Mouse (Mus musculus) heart, postnatal 10 days (tissue): Measurements from ENCODE around the gene Tenm4. TPM values are rescaled to one million over a fixed set of nuclear protein-coding genes. Genes with fewer than 3 reads are reported as not detected.
"Not testable (repeated sequence)": the region's sequence is repeated elsewhere in the genome, so short reads cannot be mapped to it uniquely, and the experiment has no call there.

ENCODE experiments used
- DNase-seq, 2 experiments: peaks; one replicate each; pipeline ENCODE4 v3.0.0; 2021
- intact Hi-C: fragments of 180-260 bp; cut with DNase I; formaldehyde crosslinking; loops from one replicate; pipeline ENCODE4 v1.15.1; 2025
- total RNA-seq, 2 experiments: library from RNA; stranded (reverse); gene quantifications; 2 replicates each; pipeline ENCODE4 v1.2.3; 2021

Tenm4 gene
- total RNA-seq, 2 experiments from 2014 or later = 4.2 to 5.0 TPM

- intact Hi-C loops = no loop called here
- no peak for DNase-seq
Observed at GRCm38 (mm10) chr7:96609854-96610586, 439.0 kb downstream of the Tenm4 start.

GRCm38 (mm10) chr7:96617371-96617770, 446.3 kb downstream of the Tenm4 start:
- no peak for DNase-seq
- intact Hi-C loops = no loop called here

- no peak for DNase-seq
- intact Hi-C loops = no loop called here
Observed at GRCm38 (mm10) chr7:96619930-96620472, 449.0 kb downstream of the Tenm4 start.

- peak; percentile 30 to 52 for DNase-seq
- intact Hi-C loops = no loop called here
Observed at GRCm38 (mm10) chr7:96626338-96626737, 455.3 kb downstream of the Tenm4 start.

- intact Hi-C loops, DNase-seq: not testable (repeated sequence)
Observed at GRCm38 (mm10) chr7:96630551-96630950, 459.5 kb downstream of the Tenm4 start.

GRCm38 (mm10) chr7:96633008-96633407, 462.0 kb downstream of the Tenm4 start:
- intact Hi-C loops = no loop called here
- DNase-seq = peak; percentile 42 to 45

GRCm38 (mm10) chr7:96635830-96636440, 464.9 kb downstream of the Tenm4 start:
- no peak for DNase-seq
- intact Hi-C loops = no loop called here

- peak; percentile 40 to 52 for DNase-seq
- intact Hi-C loops = no loop called here
Observed at GRCm38 (mm10) chr7:96643461-96644204, 472.6 kb downstream of the Tenm4 start.

- no peak for DNase-seq
- intact Hi-C loops = no loop called here
Observed at GRCm38 (mm10) chr7:96644205-96644531, 473.1 kb downstream of the Tenm4 start.

GRCm38 (mm10) chr7:96647657-96648056, 476.6 kb downstream of the Tenm4 start:
- intact Hi-C loops = no loop called here
- no peak for DNase-seq

GRCm38 (mm10) chr7:96648606-96649005, 477.6 kb downstream of the Tenm4 start:
- intact Hi-C loops = no loop called here
- DNase-seq = no peak

GRCm38 (mm10) chr7:96649171-96649570, 478.1 kb downstream of the Tenm4 start:
- DNase-seq = no peak
- intact Hi-C loops = no loop called here

GRCm38 (mm10) chr7:96650435-96650834, 479.4 kb downstream of the Tenm4 start:
- intact Hi-C loops = no loop called here
- DNase-seq = no peak

GRCm38 (mm10) chr7:96651055-96651454, 480.0 kb downstream of the Tenm4 start:
- intact Hi-C loops = no loop called here
- DNase-seq = no peak

- peak in 1 of 2 experiments; percentile 34 for DNase-seq
- intact Hi-C loops = no loop called here
Observed at GRCm38 (mm10) chr7:96651626-96652341, 480.7 kb downstream of the Tenm4 start.

- DNase-seq = no peak
- intact Hi-C loops = no loop called here
Observed at GRCm38 (mm10) chr7:96652844-96653243, 481.8 kb downstream of the Tenm4 start.

- intact Hi-C loops = no loop called here
- DNase-seq = no peak
Observed at GRCm38 (mm10) chr7:96654206-96654605, 483.2 kb downstream of the Tenm4 start.

GRCm38 (mm10) chr7:96655096-96655716, 484.2 kb downstream of the Tenm4 start:
- intact Hi-C loops = no loop called here
- no peak for DNase-seq

- no peak for DNase-seq
- intact Hi-C loops = no loop called here
Observed at GRCm38 (mm10) chr7:96657101-96657830, 486.2 kb downstream of the Tenm4 start.
